ENCODE assay signal across 8 mouse cellular contexts in the genomic region with DNA sequence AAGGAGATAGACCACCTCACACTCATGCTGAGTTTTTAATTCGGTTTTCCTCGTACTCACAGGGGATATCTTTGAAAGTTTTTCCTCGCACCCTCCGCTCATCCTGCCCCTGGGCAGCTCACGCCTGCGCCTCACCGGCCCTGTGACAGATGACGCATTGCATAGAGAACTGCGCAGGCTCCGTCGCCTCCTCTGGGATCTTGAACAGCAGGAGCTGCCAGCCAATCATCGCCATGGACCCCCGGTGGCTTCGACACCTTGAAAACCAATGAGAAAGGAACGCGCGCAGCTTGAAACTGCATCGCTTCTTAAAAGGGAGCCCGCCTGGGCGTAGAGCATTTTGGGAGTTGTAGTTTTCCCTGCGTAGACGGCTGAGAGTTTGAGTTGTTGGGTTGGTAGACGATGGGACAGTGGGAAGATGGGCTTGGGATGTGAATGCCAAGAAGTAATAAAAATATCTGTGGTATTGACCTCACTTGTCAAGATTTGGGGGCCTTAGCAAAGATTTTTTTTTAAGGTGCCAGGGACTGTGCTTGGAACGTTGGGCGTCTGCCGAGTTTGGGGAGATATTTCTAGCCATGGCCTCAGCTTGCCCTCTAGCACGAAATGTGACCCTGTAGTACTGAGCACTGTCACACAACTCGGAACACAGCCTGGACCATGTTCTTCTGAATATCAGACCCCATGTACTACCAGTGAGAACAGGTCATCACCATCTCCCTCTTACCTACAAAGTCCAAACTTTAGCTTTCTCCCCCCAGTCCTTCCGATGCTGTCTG. TPM values are rescaled to one million over a fixed set of nuclear protein-coding genes. Genes with fewer than 3 reads are reported as not detected.
DNase-seq lines count a peak whose midpoint lies in the region; ATAC-seq lines count a peak whose summit lies in the region.

No protein-coding gene starts in this region.

- peak overlapping the region; percentile 51 for H3K4me2 ChIP-seq in forebrain, embryonic 12.5 days
- H3K4me2 ChIP-seq in heart, embryonic 15.5 days = peak overlapping the region; percentile 50
- H3K4me2 ChIP-seq in neural tube, embryonic 11.5 days (ENCODE audit: low read depth) = peak overlapping the region; percentile 36

- WGBS in forebrain, embryonic 12.5 days = 16% methylated on average over 29 of the region's 29 CpGs
- 27% methylated on average over 29 of the region's 29 CpGs for WGBS in heart, embryonic 15.5 days
- 16% methylated on average over 29 of the region's 29 CpGs for WGBS in neural tube, embryonic 11.5 days

- H3K4me1 ChIP-seq in forebrain, embryonic 12.5 days = peaks cover 20% of the 10 kb centered on the region
- peaks cover 71% of the 10 kb centered on the region for H3K4me1 ChIP-seq in heart, embryonic 15.5 days (replicated peaks)
- H3K4me1 ChIP-seq in neural tube, embryonic 11.5 days (ENCODE audit: control insufficient read depth, insufficient read depth, low read length) = peaks cover 10% of the 10 kb centered on the region; the same call in 1 of the 2 replicates

- peak overlapping the region; percentile 27 for H3K4me3 ChIP-seq in forebrain, embryonic 12.5 days (replicated peaks)
- peak overlapping the region; percentile 18 for H3K4me3 ChIP-seq in heart, embryonic 15.5 days
- peak overlapping the region; percentile 13; the same call in 1 of the 2 replicates for H3K4me3 ChIP-seq in neural tube, embryonic 11.5 days (ENCODE audit: low read depth, low read length)

- H3K9ac ChIP-seq in forebrain, embryonic 12.5 days = peak overlapping the region; percentile 47; the same call in 1 of the 2 replicates
- H3K9ac ChIP-seq in heart, embryonic 15.5 days = no peak overlapping the region
- peak overlapping the region; percentile 37; the same call in 1 of the 2 replicates for H3K9ac ChIP-seq in neural tube, embryonic 11.5 days (ENCODE audit: low read length)

- peaks cover 13% of the 10 kb centered on the region; the same call in 1 of the 2 replicates for H3K27me3 ChIP-seq in forebrain, embryonic 12.5 days
- no peaks in the 10 kb centered on the region for H3K27me3 ChIP-seq in heart, embryonic 15.5 days
- H3K27me3 ChIP-seq in neural tube, embryonic 11.5 days (ENCODE audit: control insufficient read depth, insufficient read depth, low read length) = no peaks in the 10 kb centered on the region

- ATAC-seq in forebrain, embryonic 12.5 days (ENCODE audit: low FRiP score) = peak; percentile 91
- peak; percentile 69 for ATAC-seq in heart, embryonic 15.5 days (replicated peaks; ENCODE audit: insufficient number of reproducible peaks, insufficient read depth, low FRiP score, low read depth)
- ATAC-seq in neural tube, embryonic 11.5 days (ENCODE audit: insufficient read depth, low FRiP score, low TSS enrichment) = peak; percentile 78

- 0 out of 2 replicates have a peak overlapping the region, but pooled peaks have one; percentile 5 for H3K27ac ChIP-seq in forebrain, embryonic 12.5 days
- no peak overlapping the region for H3K27ac ChIP-seq in heart, embryonic 15.5 days
- no peak overlapping the region for H3K27ac ChIP-seq in neural tube, embryonic 11.5 days (ENCODE audit: low read depth, low read length)

- peak; percentile 32 to 42 for DNase-seq in spleen, postnatal 36 days (ENCODE audit: low spot score in 2 of 2)
- DNase-seq in spleen, postnatal 14 days (ENCODE audit: low spot score in 2 of 2) = no peak
- DNase-seq in kidney, postnatal 14 days = peak; percentile 95
- DNase-seq in liver = peak; percentile 82
- peak; percentile 97 for DNase-seq in neural tube, embryonic 11.5 days (ENCODE audit: low spot score)
- peak; percentile 66 for DNase-seq in urinary bladder, adult 2 months (ENCODE audit: low spot score)

- H3K9me3 ChIP-seq in forebrain, embryonic 12.5 days = no peaks in the 10 kb centered on the region
- no peaks in the 10 kb centered on the region for H3K9me3 ChIP-seq in heart, embryonic 15.5 days (replicated peaks)
- no peaks in the 10 kb centered on the region for H3K9me3 ChIP-seq in neural tube, embryonic 11.5 days (ENCODE audit: control insufficient read depth, low read length)

- peaks cover 10% of the 10 kb centered on the region; the same call in 1 of the 2 replicates for H3K36me3 ChIP-seq in forebrain, embryonic 12.5 days (replicated peaks)
- H3K36me3 ChIP-seq in heart, embryonic 15.5 days = peaks cover 8% of the 10 kb centered on the region
- peaks cover 2% of the 10 kb centered on the region; the same call in 1 of the 2 replicates for H3K36me3 ChIP-seq in neural tube, embryonic 11.5 days (ENCODE audit: control insufficient read depth, insufficient read depth, low read length)

RNA-seq across cellular contexts. Expression of gene Mamstr, which starts 1.0 kb away (rescaled TPM):
- 2.6 and 3.1 TPM in 2 replicates for polyA plus RNA-seq in forebrain, embryonic 12.5 days (2016; fragmentation: Nextera tagmentation; extraction: Ambion mirVana)
- polyA plus RNA-seq in heart, embryonic 15.5 days (2015; fragmentation: Nextera tagmentation; extraction: Ambion mirVana) = 7.3 and 7.4 TPM in 2 replicates
- polyA plus RNA-seq in neural tube, embryonic 11.5 days (2014; fragmentation: Nextera tagmentation; extraction: Ambion mirVana) = 2.9 and 5.6 TPM in 2 replicates
- 8.4 and 11.3 TPM in 2 replicates for polyA plus RNA-seq in urinary bladder, adult 2 months (2012; rRNA removed)

RNA-seq across cellular contexts. Expression of gene Rasip1, which starts 11.5 kb away (rescaled TPM):
- 8.3 and 8.9 TPM in 2 replicates for polyA plus RNA-seq in forebrain, embryonic 12.5 days (2016; fragmentation: Nextera tagmentation; extraction: Ambion mirVana)
- polyA plus RNA-seq in heart, embryonic 15.5 days (2015; fragmentation: Nextera tagmentation; extraction: Ambion mirVana) = 19.6 and 23.4 TPM in 2 replicates
- polyA plus RNA-seq in neural tube, embryonic 11.5 days (2014; fragmentation: Nextera tagmentation; extraction: Ambion mirVana) = 5.7 and 7.5 TPM in 2 replicates
- polyA plus RNA-seq in urinary bladder, adult 2 months (2012; rRNA removed) = 7.3 and 11.8 TPM in 2 replicates

RNA-seq across cellular contexts. Expression of gene Izumo1, which starts 17.2 kb away (rescaled TPM):
- polyA plus RNA-seq in forebrain, embryonic 12.5 days (2016; fragmentation: Nextera tagmentation; extraction: Ambion mirVana) = 0.13 TPM in 1 of 2 replicates, not detected in the other
- polyA plus RNA-seq in heart, embryonic 15.5 days (2015; fragmentation: Nextera tagmentation; extraction: Ambion mirVana) = 0.33 and 0.35 TPM in 2 replicates
- not detected in 2 replicates for polyA plus RNA-seq in neural tube, embryonic 11.5 days (2014; fragmentation: Nextera tagmentation; extraction: Ambion mirVana)
- polyA plus RNA-seq in urinary bladder, adult 2 months (2012; rRNA removed) = 0.23 and 0.27 TPM in 2 replicates

RNA-seq across cellular contexts. Expression of gene Fut1, which starts 21.7 kb away (rescaled TPM):
- polyA plus RNA-seq in forebrain, embryonic 12.5 days (2016; fragmentation: Nextera tagmentation; extraction: Ambion mirVana) = 0.10 and 0.24 TPM in 2 replicates
- 0.15 and 0.66 TPM in 2 replicates for polyA plus RNA-seq in heart, embryonic 15.5 days (2015; fragmentation: Nextera tagmentation; extraction: Ambion mirVana)
- polyA plus RNA-seq in neural tube, embryonic 11.5 days (2014; fragmentation: Nextera tagmentation; extraction: Ambion mirVana) = not detected in 2 replicates
- 0.04 TPM in 1 of 2 replicates, not detected in the other for polyA plus RNA-seq in urinary bladder, adult 2 months (2012; rRNA removed)

RNA-seq across cellular contexts. Expression of gene Fgf21, which starts 23.5 kb away (rescaled TPM):
- not detected in 2 replicates for polyA plus RNA-seq in forebrain, embryonic 12.5 days (2016; fragmentation: Nextera tagmentation; extraction: Ambion mirVana)
- 0.13 and 1.2 TPM in 2 replicates for polyA plus RNA-seq in heart, embryonic 15.5 days (2015; fragmentation: Nextera tagmentation; extraction: Ambion mirVana)
- not detected in 2 replicates for polyA plus RNA-seq in neural tube, embryonic 11.5 days (2014; fragmentation: Nextera tagmentation; extraction: Ambion mirVana)
- not detected in 2 replicates for polyA plus RNA-seq in urinary bladder, adult 2 months (2012; rRNA removed)

Comparison
In these comparisons a context has a peak if more than half of its experiments do, and no peak if none do; other contexts are left out.
1. DNase-seq: peak in spleen, postnatal 36 days (2 of 2), kidney, postnatal 14 days (single experiment), liver (single experiment), neural tube, embryonic 11.5 days (single experiment) and urinary bladder, adult 2 months (single experiment); none in spleen, postnatal 14 days (0 of 2).
2. Peak in every context shown above with its lines, with median percentiles within 50 percentile points of each other: ATAC-seq, H3K4me2 ChIP-seq and H3K4me3 ChIP-seq.